ENCODE assay signal across 21 mouse cellular contexts in genomic region chr3:102143536-102143935, GRCm38 (mm10). TPM values are rescaled to one million over a fixed set of nuclear protein-coding genes. Genes with fewer than 3 reads are reported as not detected.
DNase-seq lines count a peak whose midpoint lies in the region; ATAC-seq lines count a peak whose summit lies in the region.
"Had no signal": no experiment of that assay in that cellular context is flagged by ENCODE, and none has a peak within 500 bp of the region (broad histone marks: within the 10 kb centered on the region; RNA-seq: fewer than 3 reads in every experiment).

No protein-coding gene starts in this region.

- H3K9ac ChIP-seq in heart, embryonic 13.5 days, result no peak overlapping the region
- H3K9ac ChIP-seq in liver, embryonic 12.5 days, result peak overlapping the region; percentile 24; the same call in 1 of the 2 replicates
- H3K9ac ChIP-seq: embryonic facial prominence, embryonic 12.5 days; hindbrain, embryonic 14.5 days had no signal

- no peaks in the 10 kb centered on the region for H3K27me3 ChIP-seq in heart, embryonic 13.5 days (replicated peaks)
- peaks cover 15% of the 10 kb centered on the region; the same call in 1 of the 2 replicates for H3K27me3 ChIP-seq in liver, embryonic 12.5 days (replicated peaks)
- H3K27me3 ChIP-seq: embryonic facial prominence, embryonic 12.5 days had no signal

- no peak for ATAC-seq in heart, embryonic 13.5 days (ENCODE audit: extremely low read depth, insufficient number of reproducible peaks, low FRiP score, low TSS enrichment)
- ATAC-seq in erythroblast, adult 5-6 weeks (replicated peaks; ENCODE audit: low FRiP score, poor library complexity, severe bottlenecking), result peak; percentile 77
- peak; percentile 80 for ATAC-seq in liver, embryonic 12.5 days
- peak; percentile 76 for ATAC-seq in megakaryocyte-erythroid progenitor cell, adult 5-6 weeks (replicated peaks; ENCODE audit: low FRiP score, low TSS enrichment, poor library complexity, severe bottlenecking)
- ATAC-seq: intestine, embryonic 16.5 days had no signal

- 24% methylated on average over 3 of the region's 3 CpGs for WGBS in heart, embryonic 13.5 days
- WGBS in liver, embryonic 12.5 days (ENCODE audit: insufficient replicate concordance), result 16% methylated on average over 3 of the region's 3 CpGs

- H3K4me1 ChIP-seq in heart, embryonic 13.5 days, result peaks cover 48% of the 10 kb centered on the region
- peaks cover 54% of the 10 kb centered on the region for H3K4me1 ChIP-seq in liver, embryonic 12.5 days
- H3K4me1 ChIP-seq: embryonic facial prominence, embryonic 12.5 days had no signal

- H3K4me3 ChIP-seq in heart, embryonic 13.5 days, result no peak overlapping the region
- no peak overlapping the region for H3K4me3 ChIP-seq in liver, embryonic 12.5 days
- H3K4me3 ChIP-seq: embryonic facial prominence, embryonic 12.5 days; gastrocnemius, adult 2 months; midbrain, embryonic 10.5 days had no signal

- H3K36me3 ChIP-seq in heart, embryonic 13.5 days, result peaks cover 44% of the 10 kb centered on the region
- H3K36me3 ChIP-seq in liver, embryonic 12.5 days, result no peaks in the 10 kb centered on the region
- H3K36me3 ChIP-seq: embryonic facial prominence, embryonic 12.5 days; midbrain, embryonic 10.5 days had no signal

- no peak for DNase-seq in heart, adult 9 months (ENCODE audit: low spot score in 2 of 2)
- no peak for DNase-seq in frontal cortex, postnatal 10 days (ENCODE audit: low spot score in 2 of 2)
- no peak for DNase-seq in urinary bladder, postnatal 36 days (ENCODE audit: low spot score in 2 of 2)
- DNase-seq: adrenal gland, postnatal 36 days; cerebellum, adult 8-10 months; gastrocnemius, adult 2 months; kidney, postnatal 36 days; layer of hippocampus, adult 9-11 months; lung, adult 2 months; retina, postnatal 1 day; thymus, postnatal 36 days had no signal

- H3K4me2 ChIP-seq in heart, embryonic 13.5 days, result peak overlapping the region; percentile 7; the same call in 1 of the 2 replicates
- peak overlapping the region; percentile 54 for H3K4me2 ChIP-seq in liver, embryonic 12.5 days
- H3K4me2 ChIP-seq: embryonic facial prominence, embryonic 12.5 days; hindbrain, embryonic 14.5 days had no signal

- H3K27ac ChIP-seq in heart, embryonic 13.5 days (replicated peaks), result 0 out of 2 replicates have a peak overlapping the region, but pooled peaks have one; percentile 30
- H3K27ac ChIP-seq in liver, embryonic 12.5 days, result peak overlapping the region; percentile 87
- H3K27ac ChIP-seq: embryonic facial prominence, embryonic 12.5 days; gastrocnemius, adult 2 months; hindbrain, embryonic 14.5 days; midbrain, embryonic 10.5 days had no signal

- H3K9me3 ChIP-seq in heart, embryonic 13.5 days, result no peaks in the 10 kb centered on the region
- no peaks in the 10 kb centered on the region for H3K9me3 ChIP-seq in liver, embryonic 12.5 days (replicated peaks)
- H3K9me3 ChIP-seq: embryonic facial prominence, embryonic 12.5 days; midbrain, embryonic 10.5 days had no signal

RNA-seq across cellular contexts. Expression of gene Casq2, which starts 57.3 kb away (rescaled TPM):
- polyA plus RNA-seq in heart, embryonic 13.5 days (2015; fragmentation: Nextera tagmentation; extraction: Ambion mirVana), result 196 and 217 TPM in 2 replicates
- not detected in 2 replicates for total RNA-seq in erythroblast, adult 5-6 weeks (2015; ENCODE audit: low replicate concordance)
- 5.9 and 12.6 TPM in 2 replicates for total RNA-seq in erythroblast, adult 5-6 weeks (2017; ENCODE audit: low replicate concordance)
- 0.60 and 0.98 TPM in 2 replicates for polyA plus RNA-seq in liver, embryonic 12.5 days (2016; fragmentation: Nextera tagmentation; extraction: Ambion mirVana)
- total RNA-seq in megakaryocyte-erythroid progenitor cell, adult 5-6 weeks (2014; fragmentation: Nextera tagmentation), result not detected in 2 replicates
- total RNA-seq in megakaryocyte-erythroid progenitor cell, adult 5-6 weeks (2017), result not detected in 2 replicates
- total RNA-seq: common myeloid progenitor, adult 5-6 weeks; granulocyte monocyte progenitor cell, adult 5-6 weeks had no signal
- polyA plus RNA-seq: midbrain, embryonic 10.5 days had no signal
